Mouse (Mus musculus) stomach, embryonic 14.5 days (tissue): ENCODE results near the gene Map2k2. TPM values are rescaled to one million over a fixed set of nuclear protein-coding genes. Genes with fewer than 3 reads are reported as not detected.
"Not testable (repeated sequence)": the region's sequence is repeated elsewhere in the genome, so short reads cannot be mapped to it uniquely, and the experiment has no call there.

Experiments used
- ATAC-seq: fragments of 200-750 bp; cut with Nextera tagmentation; 2 replicates; pipeline ENCODE4 v1.8.0; 2017; ENCODE audit warnings: low read depth, moderate TSS enrichment; ENCODE audit not compliant: insufficient number of reproducible peaks, insufficient read depth, low FRiP score
- H3K27ac ChIP-seq: fragments of 300-500 bp; sonication (generic); 2 replicates; pipeline ENCODE4 v1.5.1; 2014; ENCODE audit warnings: mild to moderate bottlenecking, low read length, moderate library complexity, mixed read lengths
- H3K27me3 ChIP-seq: fragments of 300-500 bp; sonication (generic); 2 replicates; pipeline ENCODE4 v1.6.1; 2014; ENCODE audit warnings: low read length, control low read depth, mixed read lengths; ENCODE audit not compliant: control insufficient read depth, insufficient read depth
- H3K36me3 ChIP-seq: fragments of 300-500 bp; sonication (generic); 2 replicates; pipeline ENCODE4 v1.6.1; 2014; ENCODE audit warnings: mild to moderate bottlenecking, control low read depth, low read length, moderate library complexity, mixed read lengths; ENCODE audit not compliant: control insufficient read depth, insufficient read depth
- H3K4me1 ChIP-seq: fragments of 300-500 bp; sonication (generic); 2 replicates; pipeline ENCODE4 v1.6.1; 2014; ENCODE audit warnings: low read length, control low read depth, mixed read lengths; ENCODE audit not compliant: control insufficient read depth, insufficient read depth
- H3K4me2 ChIP-seq: fragments of 300-500 bp; sonication (generic); replicated peaks from 2 replicates; pipeline ENCODE4 v1.6.1; 2014; ENCODE audit warnings: low read depth, low read length, control low read depth
- H3K4me3 ChIP-seq: fragments of 300-500 bp; sonication (generic); 2 replicates; pipeline ENCODE4 v1.5.1; 2014; ENCODE audit warnings: low read depth, low read length, control low read depth
- H3K9ac ChIP-seq: fragments of 300-500 bp; sonication (generic); replicated peaks from 2 replicates; pipeline ENCODE4 v1.6.1; 2014; ENCODE audit warnings: low read depth, mild to moderate bottlenecking, control low read depth, low read length, moderate library complexity, mixed read lengths
- H3K9me3 ChIP-seq: fragments of 300-500 bp; sonication (generic); 2 replicates; pipeline ENCODE4 v1.6.1; 2016; ENCODE audit warnings: low read depth, low read length, control low read depth; ENCODE audit not compliant: control insufficient read depth
- WGBS: fragments of 180-500 bp; shearing (Covaris S2); extraction: QIAGEN DNeasy Blood & Tissue Kit; methylation state at CpG from one replicate; pipeline ENCODE4 v1.1.7; 2014; 5-methylcytosine and 5-hydroxymethylcytosine counted together
- polyA plus RNA-seq: library from polyadenylated mRNA; unstranded; fragments of >200 nt; fragmentation: Nextera tagmentation; extraction: Ambion mirVana; gene quantifications from 2 replicates; pipeline ENCODE4 v1.2.1, GENCODE M21; 2014

The Map2k2 gene
- polyA plus RNA-seq = 164 and 167 TPM in 2 replicates

DNA sequence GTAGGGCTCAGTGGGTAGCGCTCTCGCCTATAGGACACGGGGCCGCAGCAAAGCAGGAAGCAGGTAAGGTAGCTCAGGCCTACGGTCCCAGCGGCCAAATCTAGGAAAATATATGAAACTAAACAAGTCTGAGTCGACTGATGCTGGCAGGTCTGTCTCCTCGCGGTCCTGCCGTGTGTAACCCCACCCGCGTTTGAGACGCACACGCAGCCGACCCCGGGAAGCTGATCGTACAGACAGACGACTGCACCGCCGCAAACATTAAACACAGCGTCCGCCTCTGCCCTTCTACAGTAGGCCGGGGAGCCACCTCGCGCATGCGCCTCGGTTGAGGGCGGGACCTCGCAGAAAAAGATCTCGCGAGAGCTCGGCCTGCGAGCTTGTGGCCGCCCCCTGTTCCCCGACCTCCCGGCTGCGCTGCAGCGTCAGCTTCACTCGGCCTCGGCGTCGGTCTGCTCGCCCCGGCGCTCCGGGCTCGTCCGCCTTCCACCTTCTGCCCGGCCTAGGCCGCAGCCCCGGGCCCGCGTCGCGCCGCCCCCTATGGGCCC is at the start of gene Map2k2:
TSS of gene Map2k2 (plus strand) at position 351 of the 548 bp plus-strand sequence.
- peak within 1 kb of the TSS; percentile 85 for H3K9ac ChIP-seq
- H3K4me2 ChIP-seq = peak within 1 kb of the TSS; percentile 49
- no peaks in the 10 kb centered on the region for H3K27me3 ChIP-seq
- peak; percentile 95 for ATAC-seq
- H3K27ac ChIP-seq = peak within 1 kb of the TSS; percentile 99
- peak within 1 kb of the TSS; percentile 84 for H3K4me3 ChIP-seq
- H3K36me3 ChIP-seq = peaks cover 17% of the 10 kb centered on the region
- peaks cover 10% of the 10 kb centered on the region for H3K4me1 ChIP-seq
- under 1% methylated on average over 54 of the region's 56 CpGs for WGBS
- no peaks in the 10 kb centered on the region for H3K9me3 ChIP-seq

DNA sequence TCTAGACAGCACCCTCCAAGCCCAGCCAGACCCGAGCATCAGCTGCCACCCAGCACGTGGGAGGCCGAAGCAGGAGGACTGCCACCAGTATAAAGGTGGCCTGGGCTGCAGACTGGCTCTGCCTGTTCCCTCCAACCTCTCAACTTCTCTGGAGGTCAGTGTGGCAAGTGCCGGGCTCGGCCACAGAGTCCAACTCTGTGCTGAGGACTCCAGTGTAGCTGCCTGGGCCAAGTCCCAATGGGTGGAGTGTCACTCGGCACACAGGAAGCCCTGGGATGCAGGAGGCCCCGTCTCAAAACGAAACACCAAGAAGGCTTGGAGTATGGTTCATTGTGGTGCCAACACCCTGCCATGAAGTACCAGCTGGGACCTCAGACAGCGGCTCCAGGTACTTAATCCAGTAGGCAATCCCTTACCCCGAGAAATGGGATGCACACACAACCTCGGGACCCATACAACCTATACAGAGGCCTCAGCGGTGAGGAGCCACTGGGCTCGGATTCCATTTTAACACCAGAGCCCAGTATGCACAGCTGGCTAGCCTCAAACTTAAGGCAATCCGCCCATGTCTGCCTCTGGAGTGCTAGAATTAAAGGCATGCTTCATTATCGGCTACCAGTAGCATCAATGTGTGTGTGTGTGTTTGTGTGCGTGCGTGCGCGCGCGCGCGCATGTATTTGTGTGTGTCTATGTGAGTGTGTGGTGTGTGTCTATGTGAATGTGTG is 48.1 kb upstream of the Map2k2 start:
- no peak overlapping the region for H3K4me3 ChIP-seq
- H3K4me2 ChIP-seq = no peak overlapping the region
- H3K27ac ChIP-seq = no peak overlapping the region
- no peak overlapping the region for H3K9ac ChIP-seq
- H3K9me3 ChIP-seq = no peaks in the 10 kb centered on the region
- no peaks in the 10 kb centered on the region for H3K27me3 ChIP-seq
- ATAC-seq = no peak
- no peaks in the 10 kb centered on the region for H3K36me3 ChIP-seq
- 90% methylated on average over 23 of the region's 23 CpGs for WGBS
- peaks cover 12% of the 10 kb centered on the region for H3K4me1 ChIP-seq

DNA sequence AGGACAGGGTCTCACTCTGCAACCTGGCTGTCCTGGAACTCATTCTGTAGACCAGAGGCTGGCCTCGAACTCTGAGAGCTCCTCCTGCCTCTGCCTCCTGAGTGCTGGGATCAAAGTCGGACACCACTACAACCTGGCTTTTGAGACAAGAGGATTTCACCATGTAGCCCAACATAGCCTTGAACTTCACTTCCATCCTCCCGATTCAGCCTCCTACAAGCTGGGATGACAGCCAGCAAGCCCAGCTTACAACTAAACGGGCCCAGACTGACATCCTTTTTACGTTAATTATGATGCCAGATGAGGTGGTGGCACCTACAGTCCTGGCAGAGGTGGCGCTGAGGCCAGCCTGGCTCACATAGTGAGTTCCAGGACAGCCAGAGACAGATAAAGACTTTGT is 46.8 kb upstream of the Map2k2 start:
- Histone ChIP-seq H3K9me3 (no peaks in the 10 kb centered on the region), H3K9ac (no peak overlapping the region), H3K36me3 (no peaks in the 10 kb centered on the region), H3K4me1 (peaks cover 12% of the 10 kb centered on the region), H3K4me2 (peak overlapping the region; percentile 89), H3K27ac (no peak overlapping the region), H3K4me3 (peak overlapping the region; percentile 84), H3K27me3 (no peaks in the 10 kb centered on the region)
- no peak for ATAC-seq
- WGBS = 85% methylated on average over 6 of the region's 6 CpGs

DNA sequence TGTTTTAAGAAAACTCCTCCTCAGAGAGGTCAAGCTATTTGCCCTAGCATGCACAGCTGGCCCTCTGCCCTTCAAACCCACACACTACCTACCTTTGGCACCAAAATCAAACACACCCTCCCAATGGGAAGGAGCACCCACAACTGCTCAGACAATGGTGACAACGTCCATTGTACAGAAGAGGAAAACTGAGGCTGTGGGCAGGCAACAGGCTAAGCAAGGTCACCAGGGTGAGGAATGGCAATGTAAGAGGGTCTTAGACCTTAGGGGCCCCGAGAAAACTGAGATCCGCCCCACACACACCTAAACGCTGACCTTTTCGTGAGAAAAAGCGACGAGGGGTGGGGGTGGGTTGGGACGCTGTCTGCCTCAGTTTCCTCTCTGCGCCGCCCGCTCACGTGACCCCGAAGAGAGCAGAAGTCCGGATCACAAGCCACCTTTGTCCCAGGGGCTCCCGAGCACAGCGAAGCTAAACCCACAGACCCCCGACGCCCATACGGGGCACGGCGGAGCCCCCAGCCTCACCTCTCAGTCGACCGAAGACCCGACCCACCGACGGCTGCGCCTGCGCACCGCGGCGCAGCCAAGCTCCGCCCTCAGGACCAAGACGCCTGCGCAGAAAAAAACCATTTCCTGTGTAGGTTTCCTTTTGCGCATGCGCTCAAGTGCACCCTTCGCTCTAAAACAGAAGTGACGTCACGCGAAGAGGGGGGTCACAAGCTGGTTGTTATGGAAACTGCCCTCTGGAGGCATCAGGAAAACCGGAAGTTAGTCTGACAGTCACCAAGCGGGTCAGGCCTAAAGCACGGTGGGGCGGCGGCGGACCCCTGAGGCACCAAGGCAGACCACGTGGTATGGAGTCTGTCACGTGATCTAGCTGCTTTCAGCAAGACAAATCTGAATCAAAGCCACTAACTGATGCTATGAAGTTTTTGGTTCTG is 45.8 kb upstream of the Map2k2 start, which contains the start of gene Sgta:
TSS of gene Sgta (minus strand) at position 579 of the 941 bp plus-strand sequence.
- H3K27me3 ChIP-seq = no peaks in the 10 kb centered on the region
- H3K27ac ChIP-seq = no peak within 1 kb of the TSS
- H3K4me2 ChIP-seq = peak within 1 kb of the TSS; percentile 89
- H3K36me3 ChIP-seq = no peaks in the 10 kb centered on the region
- 0% methylated on average over 48 of the region's 48 CpGs for WGBS
- ATAC-seq = peak; percentile 94
- H3K9ac ChIP-seq = peak within 1 kb of the TSS; percentile 75
- peaks cover 12% of the 10 kb centered on the region for H3K4me1 ChIP-seq
- H3K4me3 ChIP-seq = peak within 1 kb of the TSS; percentile 84
- H3K9me3 ChIP-seq = no peaks in the 10 kb centered on the region

DNA sequence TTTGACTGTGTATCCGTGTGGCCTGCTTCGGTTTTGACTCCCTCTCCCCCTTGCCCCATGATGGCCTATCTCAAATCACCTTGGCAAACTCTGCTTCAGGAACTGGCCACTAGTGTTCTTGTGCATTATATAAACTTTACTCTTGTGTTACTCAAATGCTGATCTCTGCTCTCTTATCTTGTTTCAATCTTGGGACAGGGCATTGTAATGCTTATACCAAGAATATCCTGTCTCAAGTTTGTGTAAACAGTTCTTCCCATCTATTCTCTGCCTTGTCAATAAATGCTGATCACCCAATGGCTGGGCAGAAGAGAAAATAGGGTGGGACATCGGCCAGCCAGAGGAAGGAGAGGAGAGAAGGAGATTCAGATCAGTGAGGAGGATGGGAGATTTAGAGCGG is 43.0 kb upstream of the Map2k2 start:
- peaks cover 12% of the 10 kb centered on the region for H3K4me1 ChIP-seq
- H3K27me3 ChIP-seq = no peaks in the 10 kb centered on the region
- 50% methylated on average over 4 of the region's 4 CpGs for WGBS
- H3K9me3 ChIP-seq = no peaks in the 10 kb centered on the region
- no peak overlapping the region for H3K4me3 ChIP-seq
- ATAC-seq = no peak
- no peak overlapping the region for H3K27ac ChIP-seq
- H3K36me3 ChIP-seq = no peaks in the 10 kb centered on the region
- no peak overlapping the region for H3K4me2 ChIP-seq
- H3K9ac ChIP-seq = no peak overlapping the region

DNA sequence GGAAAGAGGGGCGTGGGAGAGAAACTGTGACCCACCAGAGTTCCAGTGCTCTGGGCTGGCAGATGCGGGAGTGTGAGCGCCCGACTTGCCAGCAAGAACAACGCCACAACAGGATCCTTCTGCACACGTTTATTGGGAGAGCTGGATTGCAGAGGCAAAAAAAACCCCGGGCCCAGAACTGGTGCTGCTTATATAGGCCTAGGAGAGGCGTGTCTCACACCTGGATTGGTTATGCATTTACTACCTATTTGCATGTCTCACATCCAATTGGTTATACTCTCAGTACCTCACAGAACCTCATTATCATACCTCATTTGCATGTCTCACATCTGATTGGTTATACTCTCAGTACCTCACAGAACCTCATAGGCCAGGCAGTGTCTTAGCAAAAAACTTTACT is 41.2 kb upstream of the Map2k2 start:
- H3K36me3 ChIP-seq, H3K9me3 ChIP-seq, ATAC-seq, H3K4me3 ChIP-seq, H3K27me3 ChIP-seq, H3K27ac ChIP-seq, H3K9ac ChIP-seq, H3K4me2 ChIP-seq, H3K4me1 ChIP-seq: not testable (repeated sequence)
- 86% methylated on average over 8 of the region's 8 CpGs for WGBS

DNA sequence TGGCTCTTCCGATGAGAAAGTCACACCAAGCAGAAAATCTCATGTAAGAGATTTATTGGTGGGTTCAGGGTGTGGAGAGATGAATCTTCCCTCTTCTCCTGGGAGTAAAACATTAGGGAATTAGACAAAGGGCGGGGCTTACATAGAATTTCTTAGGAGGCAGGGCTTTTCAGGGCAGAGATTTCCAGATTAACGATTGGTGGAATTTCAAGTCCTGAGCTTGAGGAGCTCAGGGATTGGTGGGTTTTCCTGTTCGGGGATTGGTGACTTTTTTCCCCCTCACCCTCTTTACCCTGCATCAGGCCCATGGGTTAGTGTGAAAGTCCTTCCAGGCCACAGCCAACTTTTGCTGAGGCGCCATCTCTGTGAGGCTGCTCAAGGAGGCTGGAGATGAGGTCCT is 37.0 kb upstream of the Map2k2 start:
- H3K4me1 ChIP-seq = peaks cover 6% of the 10 kb centered on the region
- H3K27me3 ChIP-seq = no peaks in the 10 kb centered on the region
- H3K36me3 ChIP-seq = peaks cover 6% of the 10 kb centered on the region
- H3K27ac ChIP-seq = no peak overlapping the region
- no peak overlapping the region for H3K4me2 ChIP-seq
- no peak for ATAC-seq
- no peak overlapping the region for H3K9ac ChIP-seq
- no peaks in the 10 kb centered on the region for H3K9me3 ChIP-seq
- 67% methylated on average over 5 of the region's 5 CpGs for WGBS
- no peak overlapping the region for H3K4me3 ChIP-seq

DNA sequence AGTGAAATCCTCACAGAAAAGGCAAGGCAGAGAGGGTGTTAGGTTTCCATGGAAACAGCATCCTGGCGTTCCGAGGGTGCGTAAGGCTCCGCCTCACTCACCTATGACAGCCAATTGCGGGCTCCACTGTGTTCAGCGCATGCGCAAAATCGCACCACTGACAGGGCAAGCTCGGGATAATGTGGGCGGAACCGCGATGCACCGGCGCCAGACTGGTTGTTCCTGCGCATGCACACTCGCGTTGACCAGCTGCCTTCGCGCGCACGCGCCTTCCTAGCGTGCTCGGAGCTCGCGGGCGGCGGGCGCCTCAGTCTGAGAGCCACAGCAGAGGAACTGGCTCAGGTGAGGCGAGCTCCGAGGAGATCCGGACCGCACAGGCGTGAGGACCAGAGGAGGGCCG is 35.9 kb upstream of the Map2k2 start, which contains the start of gene Thop1:
TSS of gene Thop1 (plus strand) at position 200 of the 400 bp plus-strand sequence.
- peaks cover 14% of the 10 kb centered on the region for H3K36me3 ChIP-seq
- H3K27ac ChIP-seq = no peak within 1 kb of the TSS
- H3K9me3 ChIP-seq = no peaks in the 10 kb centered on the region
- peak; percentile 96 for ATAC-seq
- peak within 1 kb of the TSS; percentile 52 for H3K9ac ChIP-seq
- H3K4me3 ChIP-seq = peak within 1 kb of the TSS; percentile 51
- under 1% methylated on average over 35 of the region's 35 CpGs for WGBS
- peaks cover 6% of the 10 kb centered on the region for H3K4me1 ChIP-seq
- no peaks in the 10 kb centered on the region for H3K27me3 ChIP-seq
- H3K4me2 ChIP-seq = peak within 1 kb of the TSS; percentile 51
